Mouse (Mus musculus): ENCODE data around the gene Ssx9. TPM values are rescaled to one million over a fixed set of nuclear protein-coding genes. Genes with fewer than 3 reads are reported as not detected.
"Not testable (repeated sequence)": the region's sequence is repeated elsewhere in the genome, so short reads cannot be mapped to it uniquely, and the experiment has no call there.

Ssx9 gene
- not detected for total RNA-seq (2021)
- long read RNA-seq, experiment 1 = 0 reads
- long read RNA-seq, experiment 2 = 0 reads

DNA sequence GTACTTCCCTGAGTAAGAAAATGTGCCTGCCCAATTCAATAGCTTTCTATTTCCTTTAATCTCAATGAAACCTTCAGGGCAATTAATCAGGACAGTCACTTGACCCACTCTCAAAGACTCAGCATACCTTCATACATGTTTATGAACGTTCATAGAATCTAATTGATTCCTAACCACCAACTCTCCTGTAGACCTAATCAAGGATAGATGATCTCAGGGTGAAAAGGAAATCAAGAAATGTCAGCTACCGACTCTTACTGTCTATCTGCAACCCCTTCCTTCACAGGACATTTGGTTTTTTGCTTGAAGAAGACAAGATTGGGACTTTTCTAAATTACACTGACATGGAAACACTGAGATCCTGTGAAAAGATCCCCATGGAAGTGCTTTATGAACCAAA lies at the start of gene Ssx9:
Gene Ssx9, plus strand, starts transcription at position 301 of the 400 bp plus-strand sequence.
- H3K4me3 ChIP-seq; intact Hi-C loops (cut with DNase I); H3K27ac ChIP-seq; DNase-seq: not testable (repeated sequence)

DNA sequence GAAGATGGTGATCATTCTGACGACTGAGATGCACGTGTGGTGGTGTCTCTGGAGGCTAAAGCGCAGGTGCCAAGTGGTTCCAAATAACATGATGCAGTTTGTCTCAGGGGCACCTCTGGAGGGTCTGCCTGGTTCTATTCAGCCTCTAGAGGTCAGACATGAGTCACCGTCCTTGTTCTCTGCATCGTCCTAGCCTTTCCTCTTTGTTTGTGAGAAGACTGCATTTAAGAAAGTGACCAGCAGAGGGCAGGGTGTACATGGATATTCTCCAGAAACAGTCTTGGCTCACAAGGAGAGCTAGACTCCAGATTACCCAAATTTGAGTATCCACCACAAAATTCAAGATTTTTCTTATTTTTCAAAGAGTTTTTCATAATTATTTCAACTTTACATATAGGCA lies 15.3 kb upstream of the Ssx9 start:
- intact Hi-C loops (cut with DNase I) = loop anchor here (5.0 kb wide), 1 partner anchor 121 kb away; no protein-coding TSS in a partner anchor
- Histone ChIP-seq H3K27ac (no peak overlapping the region), H3K4me3 (no peak overlapping the region)
- peak; percentile 32 for TF ChIP-seq CTCF (IDR thresholded peaks at IDR 0.05)
- no peak for DNase-seq

DNA sequence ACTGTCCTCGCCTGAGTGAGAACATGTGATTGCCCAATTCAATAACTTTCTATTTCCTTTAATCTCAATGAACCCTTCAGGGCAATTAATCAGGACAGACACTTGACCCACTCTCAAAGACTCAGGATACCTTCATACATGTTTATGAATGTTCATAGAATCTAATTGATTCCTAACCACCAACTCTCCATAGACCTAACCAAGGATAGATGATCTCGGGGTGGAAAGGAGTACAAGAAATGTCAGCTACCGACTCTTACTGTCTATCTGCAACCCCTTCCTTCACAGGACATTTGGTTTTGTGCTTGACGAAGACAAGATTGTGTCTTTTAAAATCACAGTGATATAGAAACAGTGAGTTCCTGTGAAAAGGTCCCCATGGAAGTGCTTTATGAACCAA lies 55.2 kb downstream of the Ssx9 start, which contains the start of gene Ssxb5:
Gene Ssxb5, plus strand, starts transcription at position 301 of the 400 bp plus-strand sequence.
- intact Hi-C loops (cut with DNase I); H3K27ac ChIP-seq; H3K4me3 ChIP-seq; DNase-seq: not testable (repeated sequence)

Other genes starting within 250 kb of the Ssx9 start
- not detected for gene Gm14459, start 223.5 kb upstream of the Ssx9 start, total RNA-seq (2021)
- gene Ssxb6, start 200.2 kb upstream of the Ssx9 start, total RNA-seq (2021) = not detected
- not detected for gene Ssxb3, start 156.6 kb upstream of the Ssx9 start, total RNA-seq (2021)
- gene Ssxb8, start 57.6 kb upstream of the Ssx9 start, total RNA-seq (2021) = not detected
- gene Ssxb5, start 55.3 kb downstream of the Ssx9 start, total RNA-seq (2021) = not detected
- gene Gm6592, start 95.6 kb downstream of the Ssx9 start, total RNA-seq (2021) = not detected
- not detected for gene Gm5751, start 125.8 kb downstream of the Ssx9 start, total RNA-seq (2021)
- gene B630019K06Rik, start 143.9 kb downstream of the Ssx9 start, total RNA-seq (2021) = under 1 TPM; 0.15 to 0.47 TPM
- gene Fthl17b, start 214.5 kb downstream of the Ssx9 start, total RNA-seq (2021) = not detected
- not detected for gene Fthl17c, start 228.1 kb downstream of the Ssx9 start, total RNA-seq (2021)
- not detected for gene Fthl17d, start 238.3 kb downstream of the Ssx9 start, total RNA-seq (2021)